Mouse (Mus musculus): ENCODE measurements around the gene Ltc4s.

The Ltc4s gene

DNA sequence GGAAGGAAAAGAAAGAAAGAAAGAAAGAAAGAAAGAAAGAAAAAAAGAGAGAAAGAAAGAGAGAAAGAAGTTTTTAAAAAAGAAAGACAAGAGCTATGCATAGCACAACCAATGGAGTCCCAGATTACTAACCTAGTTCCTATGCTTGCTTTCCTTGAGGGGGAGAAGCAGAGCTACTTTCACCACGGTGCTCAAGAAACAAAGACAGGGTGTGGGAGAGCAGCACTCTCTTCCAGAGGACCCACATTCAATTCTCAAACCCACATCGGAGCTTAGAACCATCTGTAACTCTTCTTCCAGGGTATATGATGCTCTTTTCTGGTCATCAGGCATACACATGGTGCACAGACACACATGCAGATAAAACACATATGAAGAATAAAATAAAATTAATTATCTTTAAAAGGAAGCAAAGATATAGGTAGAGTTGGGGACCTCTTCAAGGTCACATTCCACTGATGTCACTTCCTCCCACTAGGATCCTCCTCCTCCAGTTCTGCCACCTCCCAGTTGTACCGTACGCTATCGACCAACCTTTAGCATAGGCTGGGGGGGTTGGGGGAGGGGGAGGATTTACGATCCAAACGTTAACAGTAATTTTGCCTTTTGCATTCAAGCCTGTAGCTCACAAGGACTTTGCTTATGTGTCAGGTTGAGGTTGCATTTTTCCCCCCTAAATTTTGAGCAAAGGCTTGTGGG lies 10.2 kb upstream of the Ltc4s start:
- DNase-seq (ENCODE audit: low spot score in 2 of 2): no peak

GRCm38 (mm10) chr11:50245269-50245668 lies 6.9 kb upstream of the Ltc4s start:
- DNase-seq (ENCODE audit: low spot score in 2 of 2): no peak

GRCm38 (mm10) chr11:50243926-50244325 lies 5.5 kb upstream of the Ltc4s start:
- DNase-seq (ENCODE audit: low spot score in 2 of 2): no peak

GRCm38 (mm10) chr11:50240235-50240911 lies 2.0 kb upstream of the Ltc4s start:
- no peak for DNase-seq (ENCODE audit: low spot score in 2 of 2)

DNA sequence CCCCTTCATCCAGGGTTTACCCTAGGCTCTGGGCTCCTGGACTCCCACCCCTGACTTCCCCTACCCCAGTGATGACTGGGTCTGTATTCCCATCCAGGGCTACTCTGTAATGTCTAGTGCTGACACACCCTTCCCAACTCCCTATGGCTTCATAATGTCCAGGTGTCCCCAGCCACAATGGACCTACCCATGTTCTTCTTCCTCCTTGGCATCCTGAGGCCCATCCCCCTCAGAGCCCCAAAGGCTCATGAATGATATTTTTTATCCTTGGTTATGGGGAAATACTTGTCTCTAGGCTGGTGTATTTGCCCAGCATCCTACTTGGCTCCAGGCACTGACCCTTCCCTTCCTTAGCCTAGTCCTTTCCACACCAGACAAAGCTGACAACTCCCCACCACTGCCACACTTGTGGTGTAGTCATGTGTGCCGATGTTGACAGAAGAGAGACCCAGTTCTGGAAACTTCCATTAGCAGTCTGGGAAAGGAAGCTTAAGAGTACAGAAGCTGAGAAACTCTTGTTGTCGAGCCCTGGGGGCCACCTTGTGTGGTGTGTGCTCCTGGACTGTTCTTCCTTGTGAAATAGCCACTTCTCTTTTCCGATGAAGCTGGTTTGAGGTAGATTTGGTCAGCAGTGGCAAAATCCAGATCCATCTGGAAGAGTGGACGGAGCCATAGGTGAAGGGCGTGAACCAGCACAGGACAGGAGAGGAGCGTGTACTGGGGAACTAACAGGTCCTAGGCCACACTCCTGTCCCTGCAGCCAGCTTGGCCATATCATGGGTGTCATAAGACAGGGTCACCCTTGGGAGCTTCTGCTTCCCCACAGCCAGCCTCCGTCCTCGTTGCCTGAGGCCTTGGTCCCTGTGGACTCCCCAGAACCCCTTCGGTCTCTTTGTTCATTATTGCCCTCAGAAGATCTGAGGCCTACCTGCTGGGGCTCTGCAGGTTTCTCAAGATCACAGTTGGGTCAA lies 690 bp upstream of the Ltc4s start:
- no peak for DNase-seq (ENCODE audit: low spot score in 2 of 2)

- DNase-seq (ENCODE audit: low spot score in 2 of 2): no peak
Observed at GRCm38 (mm10) chr11:50236937-50237835, 1.2 kb downstream of the Ltc4s start.

GRCm38 (mm10) chr11:50236540-50236936 lies 1.9 kb downstream of the Ltc4s start:
- peak; percentile 58 to 76 for DNase-seq (ENCODE audit: low spot score in 2 of 2)

DNA sequence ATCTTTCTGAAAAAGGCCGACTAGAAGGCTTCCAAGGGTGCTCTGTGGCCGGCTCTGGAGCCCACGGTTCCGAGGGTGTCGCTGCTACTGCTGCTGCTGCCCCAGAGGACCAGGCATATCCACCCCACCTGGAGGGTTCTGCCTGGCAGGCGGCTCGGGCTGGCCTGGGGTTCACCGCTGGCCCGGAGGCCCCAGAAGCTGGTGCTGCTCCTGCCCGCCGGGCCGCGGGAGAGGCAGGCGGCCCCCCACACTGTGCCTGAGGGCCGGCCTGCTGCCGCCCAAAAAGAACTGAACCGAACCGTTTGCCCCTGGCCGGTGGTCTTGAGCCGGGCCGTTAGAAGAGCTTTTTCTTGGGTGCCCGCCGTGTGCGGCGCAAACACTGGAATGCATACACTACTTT lies 3.8 kb downstream of the Ltc4s start:
- DNase-seq (ENCODE audit: low spot score in 2 of 2): no peak

DNA sequence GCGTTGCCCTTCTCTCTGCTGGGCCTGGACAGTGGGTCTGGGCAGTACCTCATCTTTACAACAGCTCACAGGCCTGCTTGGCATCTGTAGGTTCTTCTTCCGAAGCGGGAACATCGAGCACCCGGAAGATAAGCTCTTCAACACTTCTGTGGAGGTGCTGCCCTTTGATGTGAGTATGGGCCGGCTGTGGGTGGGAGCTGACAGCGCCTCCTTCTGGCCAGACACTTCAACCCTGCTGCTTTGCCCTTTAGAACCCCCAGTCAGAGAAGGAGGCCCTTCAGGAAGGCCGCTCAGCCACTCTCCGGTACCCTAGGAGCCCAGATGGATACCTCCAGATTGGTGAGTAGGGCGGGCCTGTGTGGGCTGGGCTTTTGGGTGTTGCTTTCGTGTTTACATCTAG lies 4.4 kb downstream of the Ltc4s start:
- no peak for DNase-seq (ENCODE audit: low spot score in 2 of 2)

DNA sequence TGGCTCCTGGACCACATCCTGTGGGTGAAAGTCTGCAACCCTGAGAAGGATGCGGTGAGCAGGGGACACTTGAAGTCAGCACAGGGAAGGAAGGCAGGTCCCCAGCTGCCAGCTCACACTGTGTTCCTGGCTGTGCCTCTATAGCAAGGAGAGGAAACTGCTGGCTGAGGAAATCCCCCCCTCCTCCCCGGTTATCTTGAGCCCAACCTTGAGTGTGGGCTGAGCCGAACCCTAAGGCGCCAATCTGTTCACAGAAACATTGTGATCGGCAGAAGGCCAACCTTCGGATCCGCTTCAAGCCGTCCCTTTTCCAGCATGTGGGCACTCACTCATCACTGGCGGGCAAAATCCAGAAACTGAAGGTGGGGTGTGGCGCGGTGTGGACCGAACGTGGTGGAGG lies 5.4 kb downstream of the Ltc4s start:
- DNase-seq (ENCODE audit: low spot score in 2 of 2): no peak

DNA sequence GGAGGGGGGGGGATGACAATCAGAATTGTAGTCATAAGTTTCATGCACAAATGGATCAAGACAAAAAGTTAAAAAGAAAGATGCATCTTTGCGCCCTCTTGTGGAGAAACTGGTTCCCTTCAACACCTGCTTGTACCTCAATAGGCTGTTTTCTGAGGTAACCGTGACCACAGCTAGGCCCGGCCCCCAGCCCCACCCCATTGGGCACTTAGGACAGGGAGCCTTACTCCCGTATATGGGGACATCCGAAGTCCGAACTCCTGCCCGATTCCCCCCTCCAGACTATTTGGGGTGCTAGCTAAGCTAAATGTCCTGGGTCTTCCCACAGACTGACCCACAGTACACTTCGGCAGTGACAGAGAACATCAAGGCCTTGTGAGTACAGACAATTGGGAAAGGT lies 7.0 kb downstream of the Ltc4s start:
- peak in 1 of 2 experiments; percentile 54 for DNase-seq (ENCODE audit: low spot score in 2 of 2)

GRCm38 (mm10) chr11:50230481-50231304 lies 7.7 kb downstream of the Ltc4s start:
- DNase-seq (ENCODE audit: low spot score in 2 of 2): no peak

- peak in 1 of 2 experiments; percentile 75 for DNase-seq (ENCODE audit: low spot score in 2 of 2)
Observed at GRCm38 (mm10) chr11:50229252-50229910, 9.0 kb downstream of the Ltc4s start.

GRCm38 (mm10) chr11:50228772-50229171 lies 9.6 kb downstream of the Ltc4s start:
- DNase-seq (ENCODE audit: low spot score in 2 of 2): no peak

DNA sequence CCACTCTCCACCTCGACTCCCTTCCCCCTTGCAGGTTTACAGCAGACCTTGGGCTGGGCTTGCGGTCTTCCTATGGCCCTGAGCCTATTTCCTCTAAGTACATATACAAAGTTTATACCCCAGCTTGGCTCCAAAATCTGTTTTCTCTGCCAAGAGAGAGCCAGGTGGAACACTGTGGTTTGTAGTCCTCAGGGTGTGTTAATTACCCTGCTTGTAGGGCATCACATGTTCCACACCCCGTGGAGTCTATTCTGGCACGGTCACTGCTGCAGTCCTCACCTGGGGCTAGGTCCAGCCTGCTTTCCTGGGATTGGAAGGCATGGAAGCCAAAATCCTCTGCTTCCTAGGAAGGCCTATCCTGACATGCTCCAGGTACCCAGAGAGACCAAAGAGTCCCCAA lies 10.7 kb downstream of the Ltc4s start:
- no peak for DNase-seq (ENCODE audit: low spot score in 2 of 2)

GRCm38 (mm10) chr11:50227226-50227625 lies 11.2 kb downstream of the Ltc4s start:
- DNase-seq (ENCODE audit: low spot score in 2 of 2): no peak

DNA sequence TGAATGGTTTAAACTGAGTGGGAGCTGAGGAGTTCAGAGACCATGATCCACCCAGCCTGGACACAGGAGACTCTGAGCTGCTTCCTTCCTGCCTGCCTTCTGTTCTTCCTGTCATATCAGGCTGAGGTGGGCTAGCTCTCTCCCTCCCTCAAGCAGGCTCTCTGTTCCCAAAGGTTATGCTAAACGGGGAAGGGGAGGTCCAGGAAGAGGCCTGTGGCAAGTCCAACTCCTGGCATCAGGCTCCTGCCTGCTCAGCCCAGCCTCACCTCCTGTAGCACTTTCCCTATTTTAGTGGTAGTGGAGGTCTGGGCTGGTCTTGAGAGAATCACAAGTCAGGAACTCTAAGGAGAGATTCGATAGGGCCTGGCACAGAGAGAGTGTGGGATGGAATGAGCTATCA lies 12.0 kb downstream of the Ltc4s start:
- no peak for DNase-seq (ENCODE audit: low spot score in 2 of 2)

GRCm38 (mm10) chr11:50225611-50226378 lies 12.6 kb downstream of the Ltc4s start:
- peak in 1 of 2 experiments; percentile 48 for DNase-seq (ENCODE audit: low spot score in 2 of 2)
